ENCODE assay signal across 13 mouse cellular contexts in genomic region chr17:85987531-85987930, GRCm38 (mm10).
"Had no signal": no experiment of that assay in that cellular context is flagged by ENCODE, and none has a peak within 500 bp of the region (broad histone marks: within the 10 kb centered on the region; RNA-seq: fewer than 3 reads in every experiment).

No protein-coding gene starts in this region.

- H3K4me3 ChIP-seq: limb, embryonic 13.5 days; neural tube, embryonic 13.5 days had no signal

- H3K27me3 ChIP-seq: limb, embryonic 13.5 days; neural tube, embryonic 13.5 days had no signal

- DNase-seq: kidney, adult 8-10 months; left cerebral cortex, postnatal 4 days; lung, adult 18-20 months; midbrain, embryonic 14.5 days; retina, postnatal 1 day; right cerebral cortex, postnatal 4 days; spleen, adult 18-20 months; thymus, adult 18-20 months; thymus, postnatal 14 days had no signal

- H3K9ac ChIP-seq: limb, embryonic 13.5 days; liver, embryonic 14.5 days; neural tube, embryonic 13.5 days had no signal

- ATAC-seq: intestine, embryonic 16.5 days had no signal

- H3K4me2 ChIP-seq: limb, embryonic 13.5 days; neural tube, embryonic 13.5 days had no signal

- H3K9me3 ChIP-seq: limb, embryonic 13.5 days; neural tube, embryonic 13.5 days had no signal

- H3K4me1 ChIP-seq: neural tube, embryonic 13.5 days had no signal

- H3K27ac ChIP-seq: limb, embryonic 13.5 days; liver, embryonic 14.5 days; neural tube, embryonic 13.5 days had no signal

- H3K36me3 ChIP-seq: neural tube, embryonic 13.5 days had no signal
